Mouse (Mus musculus): ENCODE results near the gene Hsf4. TPM values are rescaled to one million over a fixed set of nuclear protein-coding genes. Genes with fewer than 3 reads are reported as not detected.

Gene Hsf4
- polyA plus RNA-seq, 1 experiment from 2014 or later: 0.14 TPM

GRCm38 (mm10) chr8:105235206-105235605 lies 34.4 kb upstream of the Hsf4 start:
- Histone ChIP-seq H3K9me3 (replicated peaks; ENCODE audit: control insufficient read depth, low read length) (no peaks in the 10 kb centered on the region), H3K4me1 (ENCODE audit: control insufficient read depth, insufficient read depth, low read length) (no peaks in the 10 kb centered on the region), H3K36me3 (ENCODE audit: control insufficient read depth, insufficient read depth, low read length) (peaks cover 38% of the 10 kb centered on the region), H3K27me3 (replicated peaks; ENCODE audit: control insufficient read depth, insufficient read depth, low read length) (no peaks in the 10 kb centered on the region), H3K4me3 (ENCODE audit: low read depth, low read length) (no peak overlapping the region), H3K9ac (ENCODE audit: low read length) (no peak overlapping the region), H3K27ac (ENCODE audit: low read depth, low read length) (no peak overlapping the region), H3K4me2 (ENCODE audit: low read length) (no peak overlapping the region)
- DNase-seq (ENCODE audit: low spot score) (no peak), ATAC-seq (no peak)
- WGBS: 82% methylated on average over 1 of the region's 1 CpGs

GRCm38 (mm10) chr8:105237442-105238142 lies 32.0 kb upstream of the Hsf4 start:
- peaks cover 57% of the 10 kb centered on the region for H3K36me3 ChIP-seq (ENCODE audit: control insufficient read depth, insufficient read depth, low read length)
- ATAC-seq (no peak), DNase-seq (ENCODE audit: low spot score) (no peak)
- no peaks in the 10 kb centered on the region for H3K4me1 ChIP-seq (ENCODE audit: control insufficient read depth, insufficient read depth, low read length)
- no peak overlapping the region for H3K27ac ChIP-seq (ENCODE audit: low read depth, low read length)
- no peak overlapping the region for H3K4me2 ChIP-seq (ENCODE audit: low read length)
- H3K27me3 ChIP-seq (replicated peaks; ENCODE audit: control insufficient read depth, insufficient read depth, low read length): no peaks in the 10 kb centered on the region
- H3K9ac ChIP-seq (ENCODE audit: low read length): no peak overlapping the region
- no peak overlapping the region for H3K4me3 ChIP-seq (ENCODE audit: low read depth, low read length)
- no peaks in the 10 kb centered on the region for H3K9me3 ChIP-seq (replicated peaks; ENCODE audit: control insufficient read depth, low read length)
- WGBS: 94% methylated on average over 14 of the region's 14 CpGs

- H3K27ac ChIP-seq (ENCODE audit: low read depth, low read length): no peak overlapping the region
- no peaks in the 10 kb centered on the region for H3K4me1 ChIP-seq (ENCODE audit: control insufficient read depth, insufficient read depth, low read length)
- DNase-seq (ENCODE audit: low spot score) (no peak), ATAC-seq (no peak)
- no peak overlapping the region for H3K4me3 ChIP-seq (ENCODE audit: low read depth, low read length)
- no peaks in the 10 kb centered on the region for H3K9me3 ChIP-seq (replicated peaks; ENCODE audit: control insufficient read depth, low read length)
- no peak overlapping the region for H3K4me2 ChIP-seq (ENCODE audit: low read length)
- H3K9ac ChIP-seq (ENCODE audit: low read length): no peak overlapping the region
- WGBS: 95% methylated on average over 7 of the region's 7 CpGs
- H3K27me3 ChIP-seq (replicated peaks; ENCODE audit: control insufficient read depth, insufficient read depth, low read length): no peaks in the 10 kb centered on the region
- H3K36me3 ChIP-seq (ENCODE audit: control insufficient read depth, insufficient read depth, low read length): peaks cover 54% of the 10 kb centered on the region
These were observed 28.6 kb upstream of the Hsf4 start for GRCm38 (mm10) chr8:105241016-105241415.

- no peak overlapping the region for H3K4me3 ChIP-seq (ENCODE audit: low read depth, low read length)
- peaks cover 55% of the 10 kb centered on the region for H3K36me3 ChIP-seq (ENCODE audit: control insufficient read depth, insufficient read depth, low read length)
- no peak overlapping the region for H3K9ac ChIP-seq (ENCODE audit: low read length)
- H3K4me1 ChIP-seq (ENCODE audit: control insufficient read depth, insufficient read depth, low read length): peaks cover 5% of the 10 kb centered on the region; the same call in 1 of the 2 replicates
- H3K27ac ChIP-seq (ENCODE audit: low read depth, low read length): no peak overlapping the region
- DNase-seq (ENCODE audit: low spot score): no peak
- no peak for ATAC-seq
- no peaks in the 10 kb centered on the region for H3K9me3 ChIP-seq (replicated peaks; ENCODE audit: control insufficient read depth, low read length)
- WGBS: 93% methylated on average over 6 of the region's 6 CpGs
- no peak overlapping the region for H3K4me2 ChIP-seq (ENCODE audit: low read length)
- peaks cover 3% of the 10 kb centered on the region for H3K27me3 ChIP-seq (replicated peaks; ENCODE audit: control insufficient read depth, insufficient read depth, low read length)
These were observed 17.6 kb upstream of the Hsf4 start for GRCm38 (mm10) chr8:105251954-105252353.

GRCm38 (mm10) chr8:105252680-105253537 lies 16.7 kb upstream of the Hsf4 start:
- Histone ChIP-seq H3K36me3 (ENCODE audit: control insufficient read depth, insufficient read depth, low read length) (peaks cover 45% of the 10 kb centered on the region), H3K9me3 (replicated peaks; ENCODE audit: control insufficient read depth, low read length) (no peaks in the 10 kb centered on the region), H3K27ac (ENCODE audit: low read depth, low read length) (no peak overlapping the region), H3K4me3 (ENCODE audit: low read depth, low read length) (no peak overlapping the region), H3K4me1 (ENCODE audit: control insufficient read depth, insufficient read depth, low read length) (peaks cover 5% of the 10 kb centered on the region; the same call in 1 of the 2 replicates), H3K4me2 (ENCODE audit: low read length) (no peak overlapping the region), H3K27me3 (replicated peaks; ENCODE audit: control insufficient read depth, insufficient read depth, low read length) (peaks cover 11% of the 10 kb centered on the region), H3K9ac (ENCODE audit: low read length) (no peak overlapping the region)
- 90% methylated on average over 10 of the region's 10 CpGs for WGBS
- DNase-seq (ENCODE audit: low spot score) (no peak), ATAC-seq (no peak)

GRCm38 (mm10) chr8:105253766-105254151 lies 15.8 kb upstream of the Hsf4 start:
- 35% methylated on average over 20 of the region's 20 CpGs for WGBS
- Histone ChIP-seq H3K36me3 (ENCODE audit: control insufficient read depth, insufficient read depth, low read length) (peaks cover 36% of the 10 kb centered on the region), H3K9me3 (replicated peaks; ENCODE audit: control insufficient read depth, low read length) (no peaks in the 10 kb centered on the region), H3K27ac (ENCODE audit: low read depth, low read length) (no peak overlapping the region), H3K9ac (ENCODE audit: low read length) (peak overlapping the region; percentile 66; the same call in 1 of the 2 replicates), H3K4me2 (ENCODE audit: low read length) (peak overlapping the region; percentile 99), H3K4me1 (ENCODE audit: control insufficient read depth, insufficient read depth, low read length) (peaks cover 5% of the 10 kb centered on the region; the same call in 1 of the 2 replicates), H3K27me3 (replicated peaks; ENCODE audit: control insufficient read depth, insufficient read depth, low read length) (peaks cover 19% of the 10 kb centered on the region), H3K4me3 (ENCODE audit: low read depth, low read length) (peak overlapping the region; percentile 52)
- ATAC-seq: peak; percentile 51
- DNase-seq (ENCODE audit: low spot score): no peak

GRCm38 (mm10) chr8:105254152-105254965 lies 15.2 kb upstream of the Hsf4 start:
- Histone ChIP-seq H3K9ac (ENCODE audit: low read length) (peak overlapping the region; percentile 66), H3K9me3 (replicated peaks; ENCODE audit: control insufficient read depth, low read length) (no peaks in the 10 kb centered on the region), H3K4me1 (ENCODE audit: control insufficient read depth, insufficient read depth, low read length) (peaks cover 8% of the 10 kb centered on the region; the same call in 1 of the 2 replicates), H3K4me2 (ENCODE audit: low read length) (peak overlapping the region; percentile 99), H3K27me3 (replicated peaks; ENCODE audit: control insufficient read depth, insufficient read depth, low read length) (peaks cover 25% of the 10 kb centered on the region), H3K4me3 (ENCODE audit: low read depth, low read length) (peak overlapping the region; percentile 52), H3K36me3 (ENCODE audit: control insufficient read depth, insufficient read depth, low read length) (peaks cover 30% of the 10 kb centered on the region), H3K27ac (ENCODE audit: low read depth, low read length) (no peak overlapping the region)
- DNase-seq (ENCODE audit: low spot score) (peak; percentile 91), ATAC-seq (peak; percentile 86)
- under 1% methylated on average over 73 of the region's 74 CpGs for WGBS

- ATAC-seq: no peak; the same call in 1 of the 2 replicates
- Histone ChIP-seq H3K4me3 (ENCODE audit: low read depth, low read length) (peak within 1 kb of the TSS; percentile 52), H3K9me3 (replicated peaks; ENCODE audit: control insufficient read depth, low read length) (no peaks in the 10 kb centered on the region), H3K27me3 (replicated peaks; ENCODE audit: control insufficient read depth, insufficient read depth, low read length) (peaks cover 31% of the 10 kb centered on the region), H3K27ac (ENCODE audit: low read depth, low read length) (no peak within 1 kb of the TSS), H3K36me3 (ENCODE audit: control insufficient read depth, insufficient read depth, low read length) (peaks cover 24% of the 10 kb centered on the region), H3K4me1 (ENCODE audit: control insufficient read depth, insufficient read depth, low read length) (peaks cover 10% of the 10 kb centered on the region; the same call in 1 of the 2 replicates), H3K9ac (ENCODE audit: low read length) (peak within 1 kb of the TSS; percentile 66), H3K4me2 (ENCODE audit: low read length) (peak within 1 kb of the TSS; percentile 99)
- no peak for DNase-seq (ENCODE audit: low spot score)
- WGBS: 4% methylated on average over 14 of the region's 14 CpGs
These were observed 14.6 kb upstream of the Hsf4 start, which contains the start of gene B3gnt9 for GRCm38 (mm10) chr8:105254966-105255350. TSS of gene B3gnt9 (minus strand) at chr8:105255153.
